Mouse (Mus musculus) heart, embryonic 13.5 days (tissue): ENCODE data around the gene Lsm14a. TPM values are rescaled to one million over a fixed set of nuclear protein-coding genes. Genes with fewer than 3 reads are reported as not detected.

Experiments used
- ATAC-seq: fragments of 200-750 bp; cut with Nextera tagmentation; 2 replicates; pipeline ENCODE4 v1.8.0; 2017; ENCODE audit warnings: moderate TSS enrichment; ENCODE audit not compliant: insufficient number of reproducible peaks, low FRiP score, low TSS enrichment; ENCODE audit errors: extremely low read depth
- H3K27ac ChIP-seq: fragments of 300-500 bp; sonication (generic); replicated peaks from 2 replicates; pipeline ENCODE4 v1.5.1; 2015; ENCODE audit warnings: moderate library complexity, mild to moderate bottlenecking, inconsistent platforms
- H3K27me3 ChIP-seq: fragments of 300-500 bp; sonication (generic); replicated peaks from 2 replicates; pipeline ENCODE4 v1.6.1; 2015; ENCODE audit warnings: mild to moderate bottlenecking, inconsistent platforms
- H3K36me3 ChIP-seq: fragments of 300-500 bp; sonication (generic); 2 replicates; pipeline ENCODE4 v1.6.1; 2015; ENCODE audit warnings: mild to moderate bottlenecking, inconsistent platforms
- H3K4me1 ChIP-seq: fragments of 300-500 bp; sonication (generic); 2 replicates; pipeline ENCODE4 v1.6.1; 2015; ENCODE audit warnings: inconsistent platforms
- H3K4me2 ChIP-seq: fragments of 300-500 bp; sonication (generic); 2 replicates; pipeline ENCODE4 v1.6.1; 2015; ENCODE audit warnings: inconsistent platforms, mild to moderate bottlenecking, moderate library complexity
- H3K4me3 ChIP-seq: fragments of 300-500 bp; sonication (generic); 2 replicates; pipeline ENCODE4 v1.5.1; 2015; ENCODE audit warnings: moderate library complexity, mild to moderate bottlenecking, inconsistent platforms
- H3K9ac ChIP-seq: fragments of 300-500 bp; sonication (generic); 2 replicates; pipeline ENCODE4 v1.6.1; 2015; ENCODE audit warnings: inconsistent platforms, mild to moderate bottlenecking, moderate library complexity
- H3K9me3 ChIP-seq: fragments of 300-500 bp; sonication (generic); 2 replicates; pipeline ENCODE4 v1.6.1; 2016; ENCODE audit warnings: inconsistent platforms
- WGBS: fragments of 180-500 bp; shearing (Covaris S2); methylation state at CpG from one replicate; pipeline ENCODE4 v1.1.7; 2015; ENCODE audit warnings: mixed read lengths; 5-methylcytosine and 5-hydroxymethylcytosine counted together
- polyA plus RNA-seq: library from polyadenylated mRNA; unstranded; fragments of >200 nt; fragmentation: Nextera tagmentation; extraction: Ambion mirVana; gene quantifications from 2 replicates; pipeline ENCODE4 v1.2.1, GENCODE M21; 2015

Lsm14a gene
- polyA plus RNA-seq = 59.2 and 63.0 TPM in 2 replicates

GRCm38 (mm10) chr7:34393215-34393614, at the start of gene Lsm14a:
Lsm14a (minus strand) TSS chr7:34393315.
- ATAC-seq = no peak
- no peak within 1 kb of the TSS for H3K4me3 ChIP-seq

GRCm38 (mm10) chr7:34438903-34439302, 45.8 kb upstream of the Lsm14a start:
- WGBS = 40% methylated on average over 6 of the region's 6 CpGs
- Histone ChIP-seq H3K9ac (no peak overlapping the region), H3K36me3 (no peaks in the 10 kb centered on the region), H3K4me3 (no peak overlapping the region), H3K4me1 (no peaks in the 10 kb centered on the region), H3K9me3 (no peaks in the 10 kb centered on the region), H3K4me2 (no peak overlapping the region), H3K27me3 (0 out of 2 replicates have a peak, but pooled peaks cover 8% of the 10 kb centered on the region), H3K27ac (no peak overlapping the region)
- no peak for ATAC-seq

More at GRCm38 (mm10) chr7:34393215-34393614, at the start of gene Lsm14a:
- H3K27me3 ChIP-seq = no peaks in the 10 kb centered on the region
- no peaks in the 10 kb centered on the region for H3K9me3 ChIP-seq
- no peaks in the 10 kb centered on the region for H3K36me3 ChIP-seq
- no peak within 1 kb of the TSS for H3K4me2 ChIP-seq
- no peak within 1 kb of the TSS for H3K27ac ChIP-seq
- H3K9ac ChIP-seq = no peak within 1 kb of the TSS
- peaks cover 13% of the 10 kb centered on the region for H3K4me1 ChIP-seq

DNA sequence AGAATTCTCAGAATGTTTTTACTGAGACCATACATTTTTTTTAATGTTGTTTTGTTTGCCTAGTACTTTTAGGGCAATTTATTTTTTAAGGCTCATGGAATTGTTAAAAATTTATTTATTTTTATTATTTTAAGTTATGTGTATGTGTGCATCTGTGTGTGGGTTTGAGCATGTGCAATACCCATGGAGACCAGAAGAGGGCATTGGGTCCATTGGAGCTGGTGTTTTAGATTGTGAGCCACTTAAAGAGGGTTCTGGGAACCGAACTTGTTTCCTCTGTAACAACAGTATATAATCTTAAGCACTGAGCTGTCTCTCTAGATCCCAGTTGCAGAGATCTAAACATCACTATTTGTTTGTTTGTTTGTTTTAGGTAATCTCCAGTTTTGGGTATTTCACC, 40.5 kb upstream of the Lsm14a start:
- 77% methylated on average over 1 of the region's 1 CpGs for WGBS
- Histone ChIP-seq H3K4me2 (no peak overlapping the region), H3K27ac (no peak overlapping the region), H3K36me3 (no peaks in the 10 kb centered on the region), H3K4me1 (no peaks in the 10 kb centered on the region), H3K9ac (no peak overlapping the region), H3K4me3 (no peak overlapping the region), H3K27me3 (0 out of 2 replicates have a peak, but pooled peaks cover 8% of the 10 kb centered on the region), H3K9me3 (no peaks in the 10 kb centered on the region)
- ATAC-seq = no peak

GRCm38 (mm10) chr7:34421201-34421600, 28.1 kb upstream of the Lsm14a start:
- Histone ChIP-seq H3K9ac (no peak overlapping the region), H3K9me3 (no peaks in the 10 kb centered on the region), H3K4me2 (no peak overlapping the region), H3K36me3 (no peaks in the 10 kb centered on the region), H3K4me3 (no peak overlapping the region), H3K27me3 (no peaks in the 10 kb centered on the region), H3K27ac (no peak overlapping the region), H3K4me1 (no peaks in the 10 kb centered on the region)
- ATAC-seq = no peak
- 68% methylated on average over 2 of the region's 2 CpGs for WGBS

- Histone ChIP-seq H3K4me3 (no peak overlapping the region), H3K27ac (no peak overlapping the region), H3K4me2 (peak overlapping the region; percentile 27), H3K27me3 (no peaks in the 10 kb centered on the region), H3K9ac (0 out of 2 replicates have a peak overlapping the region, but pooled peaks have one; percentile 16), H3K4me1 (0 out of 2 replicates have a peak, but pooled peaks cover 2% of the 10 kb centered on the region), H3K36me3 (no peaks in the 10 kb centered on the region), H3K9me3 (no peaks in the 10 kb centered on the region)
- ATAC-seq = no peak
- 11% methylated on average over 8 of the region's 8 CpGs for WGBS
Measured at GRCm38 (mm10) chr7:34407492-34407891, 14.4 kb upstream of the Lsm14a start.

DNA sequence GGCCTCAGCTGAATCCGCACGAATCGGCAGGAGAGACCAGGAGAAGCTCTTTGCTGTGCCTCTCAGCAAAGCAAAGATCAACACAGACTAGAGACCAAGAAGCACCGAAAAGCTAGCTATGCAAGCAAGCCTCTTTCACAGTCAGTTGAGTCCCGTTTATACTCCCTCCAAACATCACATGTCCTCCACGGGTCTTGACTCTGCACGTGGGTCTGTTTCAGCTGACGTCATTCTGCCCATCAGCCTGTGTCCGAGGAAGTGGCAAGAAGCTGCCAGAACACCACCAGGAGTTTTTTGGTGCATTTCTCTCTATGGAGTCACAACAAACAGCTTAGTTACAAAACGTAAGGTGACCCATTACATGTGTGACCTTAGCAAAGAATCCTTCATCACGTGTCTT, 10.8 kb upstream of the Lsm14a start:
- H3K9me3 ChIP-seq = no peaks in the 10 kb centered on the region

GRCm38 (mm10) chr7:34400070-34400469, 7.0 kb upstream of the Lsm14a start:
- no peak overlapping the region for H3K27ac ChIP-seq
- no peak overlapping the region for H3K4me3 ChIP-seq
- H3K4me1 ChIP-seq = no peaks in the 10 kb centered on the region
- no peaks in the 10 kb centered on the region for H3K9me3 ChIP-seq
- no peaks in the 10 kb centered on the region for H3K27me3 ChIP-seq
- H3K4me2 ChIP-seq = no peak overlapping the region
- H3K9ac ChIP-seq = no peak overlapping the region
- ATAC-seq = no peak
- H3K36me3 ChIP-seq = no peaks in the 10 kb centered on the region
- WGBS = 52% methylated on average over 2 of the region's 4 CpGs

More for the DNA sequence above, 10.8 kb upstream of the Lsm14a start:
- H3K4me3 ChIP-seq = no peak overlapping the region
- 64% methylated on average over 11 of the region's 11 CpGs for WGBS
- H3K4me2 ChIP-seq = no peak overlapping the region
- no peaks in the 10 kb centered on the region for H3K36me3 ChIP-seq
- no peak overlapping the region for H3K9ac ChIP-seq
- ATAC-seq = no peak
- 0 out of 2 replicates have a peak, but pooled peaks cover 2% of the 10 kb centered on the region for H3K4me1 ChIP-seq
- H3K27ac ChIP-seq = no peak overlapping the region
- no peaks in the 10 kb centered on the region for H3K27me3 ChIP-seq

- ATAC-seq = no peak
- no peak overlapping the region for H3K4me3 ChIP-seq
- 80% methylated on average over 5 of the region's 5 CpGs for WGBS
- H3K9me3 ChIP-seq = no peaks in the 10 kb centered on the region
- no peak overlapping the region for H3K4me2 ChIP-seq
- no peaks in the 10 kb centered on the region for H3K27me3 ChIP-seq
- H3K9ac ChIP-seq = no peak overlapping the region
- H3K36me3 ChIP-seq = no peaks in the 10 kb centered on the region
- no peak overlapping the region for H3K27ac ChIP-seq
- H3K4me1 ChIP-seq = no peaks in the 10 kb centered on the region
Measured at GRCm38 (mm10) chr7:34398831-34399230, 5.7 kb upstream of the Lsm14a start.

- no peak for ATAC-seq
- WGBS = 62% methylated on average over 3 of the region's 3 CpGs
Measured at GRCm38 (mm10) chr7:34396791-34397190, 3.7 kb upstream of the Lsm14a start.

GRCm38 (mm10) chr7:34395761-34396160, 2.6 kb upstream of the Lsm14a start:
- 69% methylated on average over 6 of the region's 6 CpGs for WGBS
- no peak overlapping the region for H3K9ac ChIP-seq
- no peak overlapping the region for H3K27ac ChIP-seq
- no peak overlapping the region for H3K4me2 ChIP-seq
- no peaks in the 10 kb centered on the region for H3K27me3 ChIP-seq
- no peak for ATAC-seq
- H3K36me3 ChIP-seq = no peaks in the 10 kb centered on the region
- no peak overlapping the region for H3K4me3 ChIP-seq
- H3K4me1 ChIP-seq = peaks cover 7% of the 10 kb centered on the region
- H3K9me3 ChIP-seq = no peaks in the 10 kb centered on the region

More at GRCm38 (mm10) chr7:34396791-34397190, 3.7 kb upstream of the Lsm14a start:
- Histone ChIP-seq H3K4me3 (no peak overlapping the region), H3K4me1 (no peaks in the 10 kb centered on the region), H3K9me3 (no peaks in the 10 kb centered on the region), H3K27ac (no peak overlapping the region), H3K4me2 (no peak overlapping the region), H3K27me3 (no peaks in the 10 kb centered on the region), H3K9ac (no peak overlapping the region), H3K36me3 (no peaks in the 10 kb centered on the region)

DNA sequence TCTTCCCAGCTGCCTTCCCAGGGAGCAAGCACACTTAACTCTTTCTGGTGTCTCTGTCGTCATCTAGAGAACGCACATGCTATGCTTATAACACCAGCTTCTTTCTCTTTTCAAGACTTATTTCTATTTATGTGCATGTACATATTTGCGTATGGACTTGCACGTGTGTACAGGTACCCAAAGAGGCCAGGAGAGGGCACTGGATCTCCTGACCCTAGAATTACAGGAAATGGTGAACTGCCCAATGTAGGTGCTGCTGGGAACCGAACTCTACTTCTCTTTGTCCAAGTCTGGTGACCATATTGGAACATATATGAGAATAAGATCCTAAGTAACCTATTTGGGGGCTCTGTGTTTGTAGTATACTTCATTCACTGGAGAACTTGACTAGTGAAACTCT, 1.5 kb upstream of the Lsm14a start:
- no peak for ATAC-seq
- H3K4me3 ChIP-seq = no peak overlapping the region
- H3K27me3 ChIP-seq = no peaks in the 10 kb centered on the region
- H3K36me3 ChIP-seq = no peaks in the 10 kb centered on the region
- WGBS = 77% methylated on average over 5 of the region's 5 CpGs
- peaks cover 13% of the 10 kb centered on the region for H3K4me1 ChIP-seq
- no peaks in the 10 kb centered on the region for H3K9me3 ChIP-seq
- no peak overlapping the region for H3K9ac ChIP-seq
- H3K27ac ChIP-seq = no peak overlapping the region
- H3K4me2 ChIP-seq = no peak overlapping the region

- ATAC-seq = no peak
- Histone ChIP-seq H3K36me3 (no peaks in the 10 kb centered on the region), H3K9ac (no peak overlapping the region), H3K4me3 (no peak overlapping the region), H3K4me1 (peaks cover 13% of the 10 kb centered on the region), H3K4me2 (no peak overlapping the region), H3K27ac (no peak overlapping the region), H3K27me3 (no peaks in the 10 kb centered on the region), H3K9me3 (no peaks in the 10 kb centered on the region)
- 77% methylated on average over 2 of the region's 2 CpGs for WGBS
Measured at GRCm38 (mm10) chr7:34394091-34394490, 976 bp upstream of the Lsm14a start.
